In the genomic region with DNA sequence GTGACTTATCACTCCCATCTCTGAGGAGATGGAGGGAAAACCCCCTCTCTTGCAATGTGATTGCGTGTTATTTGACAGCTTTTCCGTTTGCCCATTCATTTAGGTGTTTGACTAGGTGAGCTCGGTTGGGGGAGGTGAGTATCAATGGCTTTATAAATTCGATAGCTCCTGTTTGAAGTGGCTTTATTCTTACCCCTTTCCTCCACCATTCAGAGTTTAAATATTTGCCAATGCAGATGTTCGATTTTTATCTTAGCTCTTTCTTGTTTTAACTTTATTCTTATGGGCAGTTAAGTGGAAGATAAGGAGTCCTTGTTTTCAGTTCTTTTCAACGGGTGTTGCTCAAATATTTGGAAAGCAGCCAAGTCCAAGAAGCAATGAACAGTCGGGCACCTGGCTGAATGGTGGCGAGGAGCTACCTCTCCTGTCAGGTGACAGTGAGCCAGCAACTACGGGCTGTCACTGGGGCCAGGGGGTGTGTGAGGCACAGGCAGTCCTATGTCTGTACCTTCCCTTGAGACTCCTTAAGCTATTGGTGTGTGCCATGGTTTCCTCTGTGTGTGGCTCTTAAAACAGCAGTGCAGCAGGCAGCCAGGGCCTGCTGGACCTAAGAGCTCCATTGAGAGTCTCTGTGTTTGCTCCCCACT, we compare ENCODE assay signal across 8 mouse cellular contexts.
DNase-seq lines count a peak whose midpoint lies in the region; ATAC-seq and TF ChIP-seq lines count a peak whose summit lies in the region.

No protein-coding gene starts in this region.

- DNase-seq in ovary, postnatal 14 days (ENCODE audit: low spot score) = peak; percentile 7
- DNase-seq in ovary, adult 18-20 months (ENCODE audit: low spot score) = no peak
- DNase-seq in lung, embryonic 14.5 days = peak; percentile 73
- DNase-seq in left cerebral cortex, postnatal 25 days (ENCODE audit: low spot score in 2 of 2) = no peak
- DNase-seq in right cerebral cortex, postnatal 4 days = no peak

- no peak for TF ChIP-seq CTCF in lung, embryonic 14.5 days (IDR thresholded peaks at IDR 0.05; ENCODE audit: low read depth)

- no peaks in the 10 kb centered on the region for H3K27me3 ChIP-seq in intestine, embryonic 15.5 days (replicated peaks)
- H3K27me3 ChIP-seq in lung, embryonic 14.5 days (ENCODE audit: insufficient read depth, low read length) = no peaks in the 10 kb centered on the region
- H3K27me3 ChIP-seq in stomach, embryonic 16.5 days (ENCODE audit: control insufficient read depth, insufficient read depth, low read length) = no peaks in the 10 kb centered on the region

- WGBS in intestine, embryonic 15.5 days = 36% methylated on average over 9 of the region's 9 CpGs
- 25% methylated on average over 9 of the region's 9 CpGs for WGBS in lung, embryonic 14.5 days
- WGBS in stomach, embryonic 16.5 days = 42% methylated on average over 9 of the region's 9 CpGs

- 0 out of 2 replicates have a peak, but pooled peaks cover 15% of the 10 kb centered on the region for H3K4me1 ChIP-seq in intestine, embryonic 15.5 days (replicated peaks)
- peaks cover 12% of the 10 kb centered on the region for H3K4me1 ChIP-seq in lung, embryonic 14.5 days (ENCODE audit: insufficient read depth)
- H3K4me1 ChIP-seq in stomach, embryonic 16.5 days (ENCODE audit: control insufficient read depth, insufficient read depth, low read length) = peaks cover 29% of the 10 kb centered on the region

- no peaks in the 10 kb centered on the region for H3K9me3 ChIP-seq in intestine, embryonic 15.5 days
- H3K9me3 ChIP-seq in lung, embryonic 14.5 days (ENCODE audit: low read depth, low read length) = no peaks in the 10 kb centered on the region
- H3K9me3 ChIP-seq in stomach, embryonic 16.5 days (replicated peaks; ENCODE audit: control insufficient read depth, low read length) = no peaks in the 10 kb centered on the region

- H3K9ac ChIP-seq in intestine, embryonic 15.5 days = no peak overlapping the region
- H3K9ac ChIP-seq in lung, embryonic 14.5 days = no peak overlapping the region
- no peak overlapping the region for H3K9ac ChIP-seq in stomach, embryonic 16.5 days (ENCODE audit: low read length)

- no peaks in the 10 kb centered on the region for H3K36me3 ChIP-seq in intestine, embryonic 15.5 days
- no peaks in the 10 kb centered on the region for H3K36me3 ChIP-seq in lung, embryonic 14.5 days (ENCODE audit: insufficient read depth)
- no peaks in the 10 kb centered on the region for H3K36me3 ChIP-seq in stomach, embryonic 16.5 days (ENCODE audit: control insufficient read depth, insufficient read depth, low read length)

- H3K4me3 ChIP-seq in intestine, embryonic 15.5 days (replicated peaks) = no peak overlapping the region
- H3K4me3 ChIP-seq in lung, embryonic 14.5 days (ENCODE audit: low read depth, low read length) = no peak overlapping the region
- no peak overlapping the region for H3K4me3 ChIP-seq in stomach, embryonic 16.5 days (replicated peaks; ENCODE audit: low read length)

- peak overlapping the region; percentile 9 for H3K4me2 ChIP-seq in intestine, embryonic 15.5 days (replicated peaks)
- H3K4me2 ChIP-seq in lung, embryonic 14.5 days = no peak overlapping the region
- H3K4me2 ChIP-seq in stomach, embryonic 16.5 days (ENCODE audit: low read depth, low read length) = peak overlapping the region; percentile 17; the same call in 1 of the 2 replicates

- intact Hi-C loops in left cerebral cortex, postnatal 25 days (cut with DNase I) = no loop called here

- peak; percentile 95 for ATAC-seq in intestine, embryonic 15.5 days
- peak; percentile 93 for ATAC-seq in lung, embryonic 14.5 days (ENCODE audit: insufficient read depth)
- peak; percentile 83 for ATAC-seq in stomach, embryonic 16.5 days (ENCODE audit: insufficient read depth, low FRiP score)
- ATAC-seq in monocyte, adult 5-6 weeks (replicated peaks; ENCODE audit: insufficient number of reproducible peaks, low FRiP score, low TSS enrichment, poor library complexity, severe bottlenecking) = no peak

- peak overlapping the region; percentile 77 for H3K27ac ChIP-seq in intestine, embryonic 15.5 days
- no peak overlapping the region for H3K27ac ChIP-seq in lung, embryonic 14.5 days (ENCODE audit: low read depth)
- H3K27ac ChIP-seq in stomach, embryonic 16.5 days (ENCODE audit: low read length) = peak overlapping the region; percentile 58

Comparison
In these comparisons a context has a peak if more than half of its experiments do, and no peak if none do; other contexts are left out.
1. DNase-seq: peak in ovary, postnatal 14 days (single experiment) and lung, embryonic 14.5 days (single experiment); none in ovary, adult 18-20 months (single experiment), left cerebral cortex, postnatal 25 days (0 of 2) and right cerebral cortex, postnatal 4 days (single experiment).